Mouse (Mus musculus): ENCODE measurements around the gene 2700049A03Rik. TPM values are rescaled to one million over a fixed set of nuclear protein-coding genes. Genes with fewer than 3 reads are reported as not detected.

The 2700049A03Rik gene
- polyA plus RNA-seq, 1 experiment: 0.03 TPM

- TF ChIP-seq GATA1 (IDR thresholded peaks at IDR 0.05; ENCODE audit: borderline replicate concordance, low read length): no peak
- TF ChIP-seq FLI1 (IDR thresholded peaks at IDR 0.05; ENCODE audit: low read length): no peak
- peaks cover 3% of the 10 kb centered on the region for H3K27me3 ChIP-seq (replicated peaks)
- no peaks in the 10 kb centered on the region for H3K4me1 ChIP-seq
These were observed 144.6 kb downstream of the 2700049A03Rik start for GRCm38 (mm10) chr12:71281201-71281768.

GRCm38 (mm10) chr12:71285399-71285798 lies 148.8 kb downstream of the 2700049A03Rik start:
- Histone ChIP-seq H3K9me3 (peaks cover 15% of the 10 kb centered on the region), H3K4me3 (replicated peaks) (no peak overlapping the region), H3K27me3 (replicated peaks) (no peaks in the 10 kb centered on the region), H3K36me3 (replicated peaks; ENCODE audit: low read length) (no peaks in the 10 kb centered on the region), H3K4me1 (no peaks in the 10 kb centered on the region)
- no peak for TF ChIP-seq GATA1 (IDR thresholded peaks at IDR 0.05; ENCODE audit: borderline replicate concordance, low read length)

More at GRCm38 (mm10) chr12:71281201-71281768, 144.6 kb downstream of the 2700049A03Rik start:
- Histone ChIP-seq H3K36me3 (replicated peaks; ENCODE audit: low read length) (no peaks in the 10 kb centered on the region), H3K9me3 (peaks cover 13% of the 10 kb centered on the region), H3K4me3 (replicated peaks) (no peak overlapping the region)

- Histone ChIP-seq H3K9me3 (peaks cover 9% of the 10 kb centered on the region; the same call in 1 of the 2 replicates), H3K4me1 (no peaks in the 10 kb centered on the region), H3K27me3 (replicated peaks) (peaks cover 4% of the 10 kb centered on the region), H3K4me3 (replicated peaks) (no peak overlapping the region), H3K36me3 (replicated peaks; ENCODE audit: low read length) (no peaks in the 10 kb centered on the region)
- no peak for TF ChIP-seq GATA1 (IDR thresholded peaks at IDR 0.05; ENCODE audit: borderline replicate concordance, low read length)
- TF ChIP-seq FLI1 (IDR thresholded peaks at IDR 0.05; ENCODE audit: low read length): no peak
These were observed 153.8 kb downstream of the 2700049A03Rik start for GRCm38 (mm10) chr12:71290460-71290859.

Other genes with a start within 250 kb of the 2700049A03Rik start
- gene Actr10, start 199.0 kb upstream of the 2700049A03Rik start, polyA plus RNA-seq (2012; ENCODE audit: insufficient read depth, low replicate concordance): 1.4 and 1.9 TPM in 2 replicates
- 6.6 and 16.5 TPM in 2 replicates for gene Psma3, start 162.2 kb upstream of the 2700049A03Rik start, polyA plus RNA-seq (2012; ENCODE audit: insufficient read depth, low replicate concordance)
- gene Arid4a, start 120.9 kb upstream of the 2700049A03Rik start, polyA plus RNA-seq (2012; ENCODE audit: insufficient read depth, low replicate concordance): 1.4 and 10.2 TPM in 2 replicates
- gene Tomm20l, start 25.4 kb upstream of the 2700049A03Rik start, polyA plus RNA-seq (2012; ENCODE audit: insufficient read depth, low replicate concordance): not detected in 2 replicates
- 2.8 and 7.9 TPM in 2 replicates for gene Timm9, start 164 bp upstream of the 2700049A03Rik start, polyA plus RNA-seq (2012; ENCODE audit: insufficient read depth, low replicate concordance)
- gene Dact1, start 173.0 kb downstream of the 2700049A03Rik start, polyA plus RNA-seq (2012; ENCODE audit: insufficient read depth, low replicate concordance): 0.11 TPM in 1 of 2 replicates, not detected in the other

All from megakaryocyte, embryonic 14.5 days (primary cell).